17 mouse cellular contexts compared by ENCODE assay signal in genomic region chr8:115538236-115538635, GRCm38 (mm10).
"Had no signal": no experiment of that assay in that cellular context is flagged by ENCODE, and none has a peak within 500 bp of the region (broad histone marks: within the 10 kb centered on the region; RNA-seq: fewer than 3 reads in every experiment).

No protein-coding gene starts in this region.

- H3K27ac ChIP-seq: midbrain, embryonic 10.5 days; midbrain, embryonic 13.5 days; neural tube, embryonic 13.5 days had no signal

- H3K4me2 ChIP-seq: midbrain, embryonic 13.5 days; neural tube, embryonic 13.5 days had no signal

- ATAC-seq: midbrain, embryonic 13.5 days; midbrain, embryonic 16.5 days had no signal

- H3K36me3 ChIP-seq: midbrain, embryonic 10.5 days; midbrain, embryonic 13.5 days; neural tube, embryonic 13.5 days had no signal

- H3K9ac ChIP-seq: midbrain, embryonic 13.5 days; neural tube, embryonic 13.5 days had no signal

- H3K9me3 ChIP-seq: midbrain, embryonic 10.5 days; midbrain, embryonic 13.5 days; neural tube, embryonic 13.5 days had no signal

- H3K27me3 ChIP-seq: midbrain, embryonic 13.5 days; neural tube, embryonic 13.5 days had no signal

- H3K4me3 ChIP-seq: midbrain, embryonic 10.5 days; midbrain, embryonic 13.5 days; myocyte; neural tube, embryonic 13.5 days had no signal

- DNase-seq: kidney, adult 18-20 months; kidney, adult 9 months; kidney, postnatal 14 days; kidney, postnatal 4 days; layer of hippocampus, adult 9-11 months; lung, adult 2 months; lung, postnatal 14 days; lung, postnatal 4 days; retina, postnatal 1 day; right cerebral cortex, postnatal 25 days; thymus, adult 18-20 months; thymus, postnatal 4 days had no signal
